Mouse (Mus musculus): ENCODE data around the gene 2310057J18Rik.
"Not testable (repeated sequence)": the region's sequence is repeated elsewhere in the genome, so short reads cannot be mapped to it uniquely, and the experiment has no call there.

Gene 2310057J18Rik

GRCm38 (mm10) chr10:28986203-28986602 is at the start of gene 2310057J18Rik:
Gene 2310057J18Rik (minus strand): TSS chr10:28986303.
- no peak for DNase-seq (ENCODE audit: low read depth, low spot score)

GRCm38 (mm10) chr10:29029960-29030359 is 43.9 kb upstream of the 2310057J18Rik start:
- not testable (repeated sequence) for DNase-seq (ENCODE audit: low read depth, low spot score)

- DNase-seq (ENCODE audit: low read depth, low spot score) = no peak
Observed at GRCm38 (mm10) chr10:29019496-29020270, 33.6 kb upstream of the 2310057J18Rik start.

- no peak for DNase-seq (ENCODE audit: low read depth, low spot score)
Observed at GRCm38 (mm10) chr10:28997776-28998175, 11.7 kb upstream of the 2310057J18Rik start.

GRCm38 (mm10) chr10:28988990-28989389 is 2.9 kb upstream of the 2310057J18Rik start:
- no peak for DNase-seq (ENCODE audit: low read depth, low spot score)

GRCm38 (mm10) chr10:28968189-28968588 is 17.9 kb downstream of the 2310057J18Rik start:
- DNase-seq (ENCODE audit: low read depth, low spot score) = no peak

GRCm38 (mm10) chr10:28955138-28955537 is 31.0 kb downstream of the 2310057J18Rik start:
- peak; percentile 67 for DNase-seq (ENCODE audit: low read depth, low spot score)

GRCm38 (mm10) chr10:28954515-28954914 is 31.6 kb downstream of the 2310057J18Rik start:
- DNase-seq (ENCODE audit: low read depth, low spot score) = no peak

Data from CD4-positive, CD25-positive, alpha-beta regulatory T cell, adult 2 months (primary cell).